Mouse (Mus musculus) kidney, adult 2 months (tissue): Measurements from ENCODE around the gene Ctla4.

Experiments used
- CTCF ChIP-seq: fragments of 200-500 bp; conservative IDR thresholded peaks from 2 replicates; pipeline ENCODE4 v1.5.1; 2011; ENCODE audit warnings: low read depth, mild to moderate bottlenecking, control low read depth, low read length, moderate library complexity, mixed read lengths; ENCODE audit not compliant: insufficient read depth, insufficient read length
- POLR2A ChIP-seq: fragments of 200-500 bp; IDR thresholded peaks from one replicate; pipeline ENCODE4 v1.6.1; 2011; ENCODE audit warnings: low read depth, low read length, control low read depth

DNA sequence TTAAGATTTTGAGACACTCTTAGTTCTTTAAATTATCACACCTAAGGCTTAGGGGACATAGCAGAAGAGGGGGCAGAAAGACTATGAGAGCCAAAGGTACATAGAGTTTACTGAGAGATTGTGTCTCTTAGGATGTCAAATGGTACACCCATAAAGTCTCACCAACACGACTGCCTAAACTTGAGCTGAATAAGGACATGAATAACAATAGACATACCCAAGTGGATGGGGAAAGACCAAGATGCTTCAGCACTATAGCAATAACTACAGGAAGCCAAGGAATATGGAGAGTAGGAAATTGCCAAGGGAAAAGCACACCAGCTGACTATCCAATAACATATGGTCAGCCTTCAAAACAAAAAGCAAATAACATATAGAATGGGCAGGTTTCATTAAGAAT is 22.9 kb downstream of the Ctla4 start:
- TF ChIP-seq CTCF (no peak), POLR2A (no peak)
